In genomic region chr3:41373198-41373597, GRCm38 (mm10) we compare ENCODE assay signal across 15 mouse cellular contexts.
"Had no signal": no experiment of that assay in that cellular context is flagged by ENCODE, and none has a peak within 500 bp of the region (broad histone marks: within the 10 kb centered on the region; RNA-seq: fewer than 3 reads in every experiment).

No protein-coding gene starts in this region.

- ATAC-seq: intestine, embryonic 15.5 days; liver, postnatal 0 days had no signal

- H3K36me3 ChIP-seq: intestine, embryonic 15.5 days; limb, embryonic 12.5 days; liver, embryonic 13.5 days; lung, embryonic 15.5 days; midbrain, embryonic 12.5 days had no signal

- H3K4me3 ChIP-seq: intestine, embryonic 15.5 days; layer of hippocampus, adult 2 months; limb, embryonic 12.5 days; liver, embryonic 13.5 days; lung, embryonic 15.5 days; megakaryocyte, embryonic 14.5 days; midbrain, embryonic 12.5 days had no signal

- H3K27ac ChIP-seq: intestine, embryonic 15.5 days; layer of hippocampus, adult 2 months; limb, embryonic 12.5 days; liver, embryonic 13.5 days; lung, embryonic 15.5 days; macrophage; midbrain, embryonic 12.5 days; stomach, postnatal 0 days had no signal

- H3K9ac ChIP-seq: intestine, embryonic 15.5 days; limb, embryonic 12.5 days; liver, embryonic 13.5 days; liver, postnatal 0 days; lung, embryonic 15.5 days; midbrain, embryonic 12.5 days had no signal

- DNase-seq: kidney, adult 18-20 months; kidney, postnatal 36 days; liver; liver, embryonic 13.5 days; liver, postnatal 0 days; lung, postnatal 14 days; thymus, postnatal 4 days had no signal

- H3K27me3 ChIP-seq: intestine, embryonic 15.5 days; limb, embryonic 12.5 days; liver, embryonic 13.5 days; lung, embryonic 15.5 days; megakaryocyte, embryonic 14.5 days; midbrain, embryonic 12.5 days had no signal

- H3K4me1 ChIP-seq: intestine, embryonic 15.5 days; liver, embryonic 13.5 days had no signal

- H3K9me3 ChIP-seq: intestine, embryonic 15.5 days; limb, embryonic 12.5 days; liver, embryonic 13.5 days; lung, embryonic 15.5 days; midbrain, embryonic 12.5 days had no signal

- H3K4me2 ChIP-seq: intestine, embryonic 15.5 days; limb, embryonic 12.5 days; liver, embryonic 13.5 days; lung, embryonic 15.5 days; midbrain, embryonic 12.5 days had no signal
